Mouse (Mus musculus): ENCODE results near the gene Ube2k. TPM values are rescaled to one million over a fixed set of nuclear protein-coding genes. Genes with fewer than 3 reads are reported as not detected.

The Ube2k gene
- polyA plus RNA-seq, 1 experiment from 2014 or later: 191 TPM

- H3K9me3 ChIP-seq: no peaks in the 10 kb centered on the region
- no peak overlapping the region for H3K9ac ChIP-seq
- no peaks in the 10 kb centered on the region for H3K27me3 ChIP-seq (replicated peaks)
- H3K36me3 ChIP-seq (replicated peaks): peaks cover 2% of the 10 kb centered on the region; the same call in 1 of the 2 replicates
- no peak overlapping the region for H3K27ac ChIP-seq
- no peak overlapping the region for H3K4me2 ChIP-seq
- 93% methylated on average over 7 of the region's 7 CpGs for WGBS
- no peak overlapping the region for H3K4me3 ChIP-seq
- no peaks in the 10 kb centered on the region for H3K4me1 ChIP-seq
- no peak for ATAC-seq (replicated peaks)
Measured at GRCm38 (mm10) chr5:65599681-65600080, 62.6 kb downstream of the Ube2k start.

- 97% methylated on average over 1 of the region's 1 CpGs for WGBS
- Histone ChIP-seq H3K27ac (no peak overlapping the region), H3K4me2 (no peak overlapping the region), H3K36me3 (replicated peaks) (no peaks in the 10 kb centered on the region), H3K9ac (no peak overlapping the region), H3K27me3 (replicated peaks) (no peaks in the 10 kb centered on the region), H3K4me3 (no peak overlapping the region), H3K9me3 (no peaks in the 10 kb centered on the region), H3K4me1 (no peaks in the 10 kb centered on the region)
- ATAC-seq (replicated peaks): no peak
Measured at GRCm38 (mm10) chr5:65606820-65607219, 69.8 kb downstream of the Ube2k start.

DNA sequence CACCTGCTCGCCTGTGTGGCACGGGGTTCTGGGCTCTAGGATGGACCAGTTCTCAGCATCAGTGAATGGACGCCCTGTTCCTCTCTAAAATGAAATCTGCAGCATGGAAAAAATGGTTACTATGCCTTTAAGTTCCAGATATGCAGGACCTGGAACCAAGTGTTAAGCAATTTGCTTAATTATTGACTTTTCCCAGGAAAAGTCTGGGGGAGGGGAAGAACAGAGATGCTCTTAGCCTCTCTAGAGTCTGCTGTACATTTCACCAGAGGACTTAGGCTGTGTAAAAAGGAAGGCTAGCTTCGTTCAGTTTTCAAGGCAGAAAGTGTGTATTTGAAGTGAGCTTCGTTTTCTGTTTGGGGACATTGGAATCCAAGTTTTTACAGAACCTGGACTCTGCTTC is 72.7 kb downstream of the Ube2k start:
- Histone ChIP-seq H3K9me3 (no peaks in the 10 kb centered on the region), H3K4me1 (no peaks in the 10 kb centered on the region), H3K27me3 (replicated peaks) (no peaks in the 10 kb centered on the region), H3K4me2 (no peak overlapping the region), H3K9ac (no peak overlapping the region), H3K36me3 (replicated peaks) (0 out of 2 replicates have a peak, but pooled peaks cover 8% of the 10 kb centered on the region), H3K27ac (no peak overlapping the region), H3K4me3 (no peak overlapping the region)
- no peak for ATAC-seq (replicated peaks)
- WGBS: 91% methylated on average over 5 of the region's 5 CpGs

DNA sequence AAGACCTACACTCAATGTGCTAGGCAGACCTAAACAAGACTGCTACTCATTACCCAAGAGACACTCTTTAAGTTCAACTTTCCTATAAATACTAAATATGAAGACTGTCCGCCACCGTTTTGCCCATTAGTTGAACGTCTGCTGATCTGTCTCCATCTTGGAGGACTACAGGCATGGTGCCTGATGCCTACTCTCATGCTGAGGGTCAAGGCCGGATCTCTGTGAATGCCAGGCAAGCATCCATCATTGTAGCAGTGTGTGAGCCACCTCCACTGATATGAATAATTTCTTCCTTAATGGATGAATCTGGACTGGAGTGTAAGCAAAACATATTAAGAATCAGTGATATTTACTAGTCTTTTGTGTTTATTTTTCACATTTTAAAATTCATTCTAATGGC is 73.5 kb downstream of the Ube2k start:
- no peak overlapping the region for H3K4me2 ChIP-seq
- no peak for ATAC-seq (replicated peaks)
- no peak overlapping the region for H3K9ac ChIP-seq
- H3K9me3 ChIP-seq: no peaks in the 10 kb centered on the region
- WGBS: 89% methylated on average over 4 of the region's 4 CpGs
- H3K4me1 ChIP-seq: no peaks in the 10 kb centered on the region
- H3K36me3 ChIP-seq (replicated peaks): 0 out of 2 replicates have a peak, but pooled peaks cover 13% of the 10 kb centered on the region
- H3K27ac ChIP-seq: no peak overlapping the region
- no peak overlapping the region for H3K4me3 ChIP-seq
- no peaks in the 10 kb centered on the region for H3K27me3 ChIP-seq (replicated peaks)

- peaks cover 19% of the 10 kb centered on the region; the same call in 1 of the 2 replicates for H3K36me3 ChIP-seq (replicated peaks)
- 87% methylated on average over 9 of the region's 9 CpGs for WGBS
- H3K4me3 ChIP-seq: no peak overlapping the region
- ATAC-seq (replicated peaks): no peak
- H3K27me3 ChIP-seq (replicated peaks): no peaks in the 10 kb centered on the region
- no peaks in the 10 kb centered on the region for H3K9me3 ChIP-seq
- no peak overlapping the region for H3K27ac ChIP-seq
- no peak overlapping the region for H3K9ac ChIP-seq
- H3K4me1 ChIP-seq: no peaks in the 10 kb centered on the region
- no peak overlapping the region for H3K4me2 ChIP-seq
Measured at GRCm38 (mm10) chr5:65613152-65613924, 76.3 kb downstream of the Ube2k start.

GRCm38 (mm10) chr5:65624340-65624739 is 87.3 kb downstream of the Ube2k start:
- Histone ChIP-seq H3K27ac (no peak overlapping the region), H3K27me3 (replicated peaks) (no peaks in the 10 kb centered on the region), H3K4me2 (no peak overlapping the region), H3K4me3 (no peak overlapping the region), H3K36me3 (replicated peaks) (peaks cover 17% of the 10 kb centered on the region), H3K9me3 (no peaks in the 10 kb centered on the region), H3K4me1 (no peaks in the 10 kb centered on the region), H3K9ac (no peak overlapping the region)
- ATAC-seq (replicated peaks): no peak

DNA sequence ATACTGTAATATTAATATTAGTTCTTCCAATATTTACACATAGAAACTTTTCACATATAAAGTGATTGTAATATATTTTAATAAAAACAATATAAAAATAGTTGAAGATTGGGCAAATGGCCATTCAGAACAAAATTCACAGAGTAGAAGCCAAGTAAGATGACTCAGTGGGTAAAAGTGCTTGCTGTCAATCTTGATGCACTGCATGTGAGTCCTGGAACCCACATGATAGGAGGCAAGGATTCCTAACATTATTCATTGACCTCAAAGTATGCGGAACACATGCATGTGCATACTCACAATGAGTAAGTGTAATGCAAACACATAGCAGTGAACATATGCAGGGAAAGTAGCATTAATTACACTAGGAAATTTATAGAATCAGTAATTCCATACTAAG is 101.9 kb downstream of the Ube2k start:
- WGBS: 96% methylated on average over 1 of the region's 1 CpGs

More for the DNA sequence above, 101.9 kb downstream of the Ube2k start:
- H3K27ac ChIP-seq: no peak overlapping the region
- no peaks in the 10 kb centered on the region for H3K9me3 ChIP-seq
- H3K27me3 ChIP-seq (replicated peaks): no peaks in the 10 kb centered on the region
- H3K36me3 ChIP-seq (replicated peaks): peaks cover 24% of the 10 kb centered on the region
- no peak overlapping the region for H3K4me2 ChIP-seq
- H3K4me1 ChIP-seq: no peaks in the 10 kb centered on the region
- ATAC-seq (replicated peaks): no peak
- H3K9ac ChIP-seq: no peak overlapping the region
- no peak overlapping the region for H3K4me3 ChIP-seq

Other genes starting within 250 kb of the Ube2k start
- 25.9 and 27.1 TPM in 2 replicates for gene Rfc1, start 201.6 kb upstream of the Ube2k start, polyA plus RNA-seq (2015; fragmentation: Nextera tagmentation; extraction: Ambion mirVana)
- 0.13 TPM in 2 replicates for gene Klb, start 188.9 kb upstream of the Ube2k start, polyA plus RNA-seq (2015; fragmentation: Nextera tagmentation; extraction: Ambion mirVana)
- gene Rpl9, start 145.8 kb upstream of the Ube2k start, polyA plus RNA-seq (2015; fragmentation: Nextera tagmentation; extraction: Ambion mirVana): 541 and 561 TPM in 2 replicates
- gene Lias, start 145.7 kb upstream of the Ube2k start, polyA plus RNA-seq (2015; fragmentation: Nextera tagmentation; extraction: Ambion mirVana): 62.5 and 67.8 TPM in 2 replicates
- 41.1 and 45.6 TPM in 2 replicates for gene Ugdh, start 101.3 kb upstream of the Ube2k start, polyA plus RNA-seq (2015; fragmentation: Nextera tagmentation; extraction: Ambion mirVana)
- gene Gm43552, start 44.4 kb upstream of the Ube2k start, polyA plus RNA-seq (2015; fragmentation: Nextera tagmentation; extraction: Ambion mirVana): 1.1 TPM in 1 of 2 replicates, not detected in the other
- gene Smim14, start within 50 bp of the Ube2k start, polyA plus RNA-seq (2015; fragmentation: Nextera tagmentation; extraction: Ambion mirVana): 174 and 193 TPM in 2 replicates
- gene Pds5a, start 161.0 kb downstream of the Ube2k start, polyA plus RNA-seq (2015; fragmentation: Nextera tagmentation; extraction: Ambion mirVana): 45.1 and 46.0 TPM in 2 replicates
- gene N4bp2, start 226.3 kb downstream of the Ube2k start, polyA plus RNA-seq (2015; fragmentation: Nextera tagmentation; extraction: Ambion mirVana): 17.8 and 20.5 TPM in 2 replicates

Measured in midbrain, embryonic 15.5 days (tissue).